Mouse (Mus musculus) left cerebral cortex, adult 18-20 months (tissue): ENCODE measurements around the gene Naglu. TPM values are rescaled to one million over a fixed set of nuclear protein-coding genes. Genes with fewer than 3 reads are reported as not detected.
"Not testable (repeated sequence)": the region's sequence is repeated elsewhere in the genome, so short reads cannot be mapped to it uniquely, and the experiment has no call there.

Source experiments
- DNase-seq, 2 experiments: peaks; one replicate each; pipeline ENCODE4 v3.0.0; 2021 to 2022; ENCODE audit warnings: low spot score in 2 of 2, mixed read lengths in 1 of 2
- microRNA-seq, 2 experiments: library from miRNA; unstranded; fragments of <30 nt; microRNA quantifications; one replicate each; pipeline ENCODE4 v1.2.0; 2021
- total RNA-seq, 2 experiments: library from RNA; stranded (reverse); gene quantifications; 2 replicates each; pipeline ENCODE4 v1.2.3; 2021

The Naglu gene
- total RNA-seq, 2 experiments from 2014 or later, result 7.0 to 7.9 TPM

DNA sequence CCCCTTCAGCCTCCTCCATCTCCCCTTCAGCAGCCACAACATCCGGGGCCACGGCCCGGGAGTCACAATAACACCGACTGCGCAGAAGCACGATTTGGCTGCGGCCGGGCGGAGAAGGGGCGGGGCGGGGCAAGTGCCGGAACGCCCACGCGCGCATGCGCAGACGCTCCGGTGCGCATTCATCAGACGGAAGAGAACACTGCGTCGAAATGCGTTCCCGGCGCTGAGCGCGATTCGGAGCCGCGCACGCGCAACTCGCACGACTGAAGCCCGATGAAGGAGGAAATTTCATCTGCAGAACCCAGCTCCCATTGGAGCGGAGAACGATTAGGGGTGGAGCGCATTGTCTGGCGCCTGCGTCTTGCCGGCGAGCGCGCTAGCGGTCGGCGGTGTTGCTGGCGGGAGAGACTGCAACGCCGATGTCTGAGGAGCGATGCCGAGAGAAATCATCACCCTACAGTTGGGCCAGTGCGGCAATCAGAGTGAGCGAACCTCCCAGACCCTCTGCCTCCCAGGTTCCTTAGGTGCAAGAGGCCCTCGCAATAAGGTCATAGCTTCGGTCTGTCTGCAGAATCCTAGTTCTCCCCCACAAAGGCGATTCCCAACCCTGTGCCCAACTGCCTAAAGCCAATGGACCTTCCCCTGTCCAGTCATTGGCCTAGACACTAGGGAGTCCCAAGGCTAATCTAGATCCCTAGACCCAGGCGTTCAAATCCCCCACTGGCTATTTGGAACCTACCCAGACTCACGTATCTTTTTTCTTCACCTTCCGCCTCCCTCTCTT, 50.1 kb downstream of the Naglu start, which contains the start of the genes Retreg3 and Tubg1:
TSS of gene Retreg3 (minus strand) at position 133 of the 784 bp plus-strand sequence.
TSS of gene Tubg1 (plus strand) at position 178 of the 784 bp plus-strand sequence.
- DNase-seq, result peak; percentile 98 to 100

- peak in 1 of 2 experiments; percentile 10 for DNase-seq
Observed at GRCm38 (mm10) chr11:101120545-101121188, 50.9 kb downstream of the Naglu start.

DNA sequence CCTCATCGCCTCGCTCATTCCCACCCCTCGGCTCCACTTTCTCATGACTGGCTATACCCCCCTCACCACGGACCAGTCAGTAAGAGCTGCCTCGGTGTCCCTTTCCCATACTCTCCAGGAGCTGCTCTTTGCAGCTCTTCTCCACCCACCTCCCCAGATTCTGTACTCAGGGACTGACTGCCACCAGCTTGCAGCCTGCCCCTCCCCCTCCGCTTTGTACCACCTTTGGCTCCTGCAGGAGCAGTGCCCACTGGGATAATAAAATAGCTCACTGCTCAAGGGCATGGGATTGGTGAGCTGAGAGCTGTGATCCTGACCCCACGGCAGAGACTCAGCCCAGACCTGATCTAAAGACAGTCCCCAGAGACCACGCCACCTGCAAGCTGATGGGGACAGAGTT, 54.7 kb downstream of the Naglu start:
- not testable (repeated sequence) for DNase-seq

DNA sequence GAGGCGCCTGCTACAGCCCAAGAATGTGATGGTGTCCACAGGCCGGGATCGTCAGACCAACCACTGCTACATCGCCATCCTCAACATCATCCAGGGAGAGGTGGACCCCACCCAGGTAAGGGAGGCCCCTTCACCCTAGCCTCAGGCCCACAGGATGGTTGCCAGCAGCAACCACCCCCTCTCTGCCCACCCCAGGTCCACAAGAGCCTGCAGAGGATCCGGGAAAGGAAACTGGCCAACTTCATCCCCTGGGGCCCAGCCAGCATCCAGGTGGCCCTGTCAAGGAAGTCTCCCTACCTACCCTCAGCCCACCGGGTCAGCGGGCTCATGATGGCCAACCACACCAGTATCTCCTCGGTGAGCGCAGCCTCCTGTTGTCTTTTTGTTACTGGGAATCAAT, 55.2 kb downstream of the Naglu start:
- DNase-seq, result not testable (repeated sequence)

- no peak for DNase-seq
Observed at GRCm38 (mm10) chr11:101127075-101127474, 57.3 kb downstream of the Naglu start.

Small RNA genes within 50 kb of the gene (microRNA-seq; reads per million reads assigned to microRNA genes)
- gene Mir6928, result 3.5 to 4.7 reads per million in 2 experiments

Other genes with a start within 250 kb of the Naglu start
- gene Stat5b, start 219.3 kb upstream of the Naglu start, total RNA-seq, result 10 to 100 TPM; 26.8 to 28.0 TPM
- 1 to 10 TPM; 1.8 to 2.5 TPM for gene Stat5a, start 210.7 kb upstream of the Naglu start, total RNA-seq
- 10 to 100 TPM; 38.8 to 46.7 TPM for gene Stat3, start 130.5 kb upstream of the Naglu start, total RNA-seq
- gene Cavin1, start 99.1 kb upstream of the Naglu start, total RNA-seq, result 10 to 100 TPM; 22.7 to 24.9 TPM
- 100 to 1,000 TPM; 423 to 445 TPM for gene Atp6v0a1, start 60.6 kb upstream of the Naglu start, total RNA-seq
- under 1 TPM; 0.59 to 0.91 TPM for gene Hsd17b1, start 8.4 kb downstream of the Naglu start, total RNA-seq
- gene Coasy, start 12.6 kb downstream of the Naglu start, total RNA-seq, result 10 to 100 TPM; 22.5 to 24.6 TPM
- 10 to 100 TPM; 39.5 to 46.6 TPM for gene Mlx, start 17.3 kb downstream of the Naglu start, total RNA-seq
- 1 to 10 TPM; 3.0 to 3.6 TPM for gene Psmc3ip, start 25.4 kb downstream of the Naglu start, total RNA-seq
- gene Retreg3, start 49.9 kb downstream of the Naglu start, total RNA-seq, result 10 to 100 TPM; 53.9 to 57.8 TPM
- 10 to 100 TPM; 44.5 to 53.3 TPM for gene Tubg1, start 49.9 kb downstream of the Naglu start, total RNA-seq
- gene Tubg2, start 85.9 kb downstream of the Naglu start, total RNA-seq, result 10 to 100 TPM; 48.6 to 54.5 TPM
- 100 to 1,000 TPM; 158 to 160 TPM for gene Cntnap1, start 100.5 kb downstream of the Naglu start, total RNA-seq
- gene Plekhh3, start 101.3 kb downstream of the Naglu start, total RNA-seq, result 10 to 100 TPM; 14.2 to 16.7 TPM
- under 1 TPM in 1 of 2 experiments, not detected in 1; 0.28 TPM for gene Ccr10, start 105.4 kb downstream of the Naglu start, total RNA-seq
- gene Ezh1, start 156.5 kb downstream of the Naglu start, total RNA-seq, result 10 to 100 TPM; 55.7 to 62.7 TPM
- 10 to 100 TPM; 31.4 to 37.8 TPM for gene Ramp2, start 176.0 kb downstream of the Naglu start, total RNA-seq
- gene Vps25, start 183.7 kb downstream of the Naglu start, total RNA-seq, result 10 to 100 TPM; 56.8 to 65.8 TPM
- 1 to 10 TPM; 7.0 to 8.8 TPM for gene Wnk4, start 190.6 kb downstream of the Naglu start, total RNA-seq
- under 1 TPM; 0.46 to 0.56 TPM for gene Cntd1, start 209.0 kb downstream of the Naglu start, total RNA-seq
- gene Coa3, start 209.1 kb downstream of the Naglu start, total RNA-seq, result 100 to 1,000 TPM; 103 to 112 TPM
- gene Becn1, start 232.3 kb downstream of the Naglu start, total RNA-seq, result 100 to 1,000 TPM; 202 to 214 TPM
- gene Psme3, start 246.2 kb downstream of the Naglu start, total RNA-seq, result 100 to 1,000 TPM; 128 to 131 TPM